Mouse (Mus musculus) small intestine, adult 2 months (tissue): Measurements from ENCODE around the gene Arl3. TPM values are rescaled to one million over a fixed set of nuclear protein-coding genes. Genes with fewer than 3 reads are reported as not detected.
A peak's percentile ranks its signal among the peaks of the same experiment; 100 is the strongest.

Experiments
- H3K27ac ChIP-seq: fragments of 200-500 bp; 2 replicates; pipeline ENCODE4 v1.5.1; 2012; ENCODE audit warnings: low read depth, low read length, control low read depth, inconsistent platforms; ENCODE audit not compliant: insufficient read depth
- H3K27me3 ChIP-seq: fragments of 200-500 bp; 2 replicates; pipeline ENCODE4 v1.6.1; 2012; ENCODE audit warnings: mild to moderate bottlenecking, moderate library complexity, low read length, inconsistent platforms; ENCODE audit not compliant: control insufficient read depth, insufficient read depth
- H3K36me3 ChIP-seq: fragments of 200-500 bp; 2 replicates; pipeline ENCODE4 v1.6.1; 2012; ENCODE audit warnings: mild to moderate bottlenecking, low read length, control low read depth, inconsistent platforms; ENCODE audit not compliant: control insufficient read depth, insufficient read depth
- H3K4me1 ChIP-seq: fragments of 200-500 bp; 2 replicates; pipeline ENCODE4 v1.6.1; 2012; ENCODE audit warnings: low read length, inconsistent platforms, mixed read lengths; ENCODE audit not compliant: control insufficient read depth, insufficient read depth, insufficient read length
- H3K4me3 ChIP-seq: fragments of 200-500 bp; 2 replicates; pipeline ENCODE4 v1.5.1; 2012; ENCODE audit warnings: low read depth, mild to moderate bottlenecking, control low read depth, inconsistent platforms, low read length, moderate library complexity
- CTCF ChIP-seq: fragments of 200-500 bp; IDR thresholded peaks from 2 replicates; pipeline ENCODE4 v1.5.1; 2012; ENCODE audit warnings: low read depth, mild to moderate bottlenecking, control low read depth, inconsistent platforms, low read length, moderate library complexity, mixed read lengths; ENCODE audit not compliant: insufficient replicate concordance, insufficient read length; ENCODE audit errors: extremely low read depth
- POLR2A ChIP-seq: fragments of 200-500 bp; IDR thresholded peaks from 2 replicates; pipeline ENCODE4 v1.6.1; 2012; ENCODE audit warnings: low read depth, mild to moderate bottlenecking, control low read depth, inconsistent platforms, low read length, moderate library complexity
- WGBS: fragments of 180-500 bp; shearing (Covaris S2); methylation state at CpG from one replicate; pipeline ENCODE4 v1.1.7; 2018; 5-methylcytosine and 5-hydroxymethylcytosine counted together
- polyA plus RNA-seq: library from polyadenylated mRNA; depleted of rRNA; stranded (reverse); fragments of >200 nt; gene quantifications from 2 replicates; pipeline ENCODE4 v1.2.3, GENCODE M21; 2012

Arl3 gene
- polyA plus RNA-seq, 1 experiment = 1.3 TPM

GRCm38 (mm10) chr19:46504085-46504552 is 68.9 kb downstream of the Arl3 start:
- peaks cover 13% of the 10 kb centered on the region for H3K36me3 ChIP-seq
- no peaks in the 10 kb centered on the region for H3K27me3 ChIP-seq
- TF ChIP-seq CTCF (peak; percentile 47; the same call in 1 of the 2 replicates), POLR2A (no peak)
- H3K4me1 ChIP-seq = peaks cover 37% of the 10 kb centered on the region
- H3K27ac ChIP-seq = peak overlapping the region; percentile 99
- H3K4me3 ChIP-seq = peak overlapping the region; percentile 73
- WGBS = 0% methylated on average over 4 of the region's 4 CpGs

- H3K36me3 ChIP-seq = peaks cover 13% of the 10 kb centered on the region
- peaks cover 31% of the 10 kb centered on the region for H3K4me1 ChIP-seq
- TF ChIP-seq POLR2A (peak; percentile 57), CTCF (no peak)
- H3K27me3 ChIP-seq = no peaks in the 10 kb centered on the region
- peak overlapping the region; percentile 73 for H3K4me3 ChIP-seq
- H3K27ac ChIP-seq = peak overlapping the region; percentile 99
- WGBS = under 1% methylated on average over 21 of the region's 21 CpGs
Observed at GRCm38 (mm10) chr19:46503351-46504084, 69.5 kb downstream of the Arl3 start.

GRCm38 (mm10) chr19:46502471-46503166 is 70.4 kb downstream of the Arl3 start:
- peaks cover 11% of the 10 kb centered on the region for H3K36me3 ChIP-seq
- TF ChIP-seq POLR2A (no peak; the same call in 1 of the 2 replicates), CTCF (peak; percentile 31; the same call in 1 of the 2 replicates)
- under 1% methylated on average over 53 of the region's 53 CpGs for WGBS
- H3K4me1 ChIP-seq = peaks cover 23% of the 10 kb centered on the region
- peak overlapping the region; percentile 99 for H3K27ac ChIP-seq
- peak overlapping the region; percentile 73 for H3K4me3 ChIP-seq
- H3K27me3 ChIP-seq = no peaks in the 10 kb centered on the region

- H3K4me1 ChIP-seq = peaks cover 18% of the 10 kb centered on the region
- H3K36me3 ChIP-seq = peaks cover 10% of the 10 kb centered on the region
- peak overlapping the region; percentile 73 for H3K4me3 ChIP-seq
- TF ChIP-seq POLR2A = peak; percentile 65; the same call in 1 of the 2 replicates
- no peak for TF ChIP-seq CTCF
- under 1% methylated on average over 40 of the region's 46 CpGs for WGBS
- peak overlapping the region; percentile 99 for H3K27ac ChIP-seq
- H3K27me3 ChIP-seq = no peaks in the 10 kb centered on the region
Observed at GRCm38 (mm10) chr19:46502069-46502455, 70.9 kb downstream of the Arl3 start.

GRCm38 (mm10) chr19:46501401-46502068 is 71.5 kb downstream of the Arl3 start, which contains the start of gene Trim8:
Trim8 (plus strand) TSS chr19:46501702.
- Histone ChIP-seq H3K27me3 (no peaks in the 10 kb centered on the region), H3K4me1 (peaks cover 13% of the 10 kb centered on the region), H3K4me3 (peak within 1 kb of the TSS; percentile 73), H3K36me3 (peaks cover 6% of the 10 kb centered on the region; the same call in 1 of the 2 replicates), H3K27ac (peak within 1 kb of the TSS; percentile 100)
- WGBS = under 1% methylated on average over 61 of the region's 64 CpGs
- TF ChIP-seq POLR2A (peak; percentile 51; the same call in 1 of the 2 replicates), CTCF (no peak)

GRCm38 (mm10) chr19:46500581-46501341 is 72.2 kb downstream of the Arl3 start:
- TF ChIP-seq CTCF (no peak), POLR2A (peak; percentile 36; the same call in 1 of the 2 replicates)
- no peaks in the 10 kb centered on the region for H3K27me3 ChIP-seq
- H3K4me3 ChIP-seq = peak overlapping the region; percentile 73
- WGBS = under 1% methylated on average over 43 of the region's 50 CpGs
- H3K4me1 ChIP-seq = peaks cover 6% of the 10 kb centered on the region
- H3K27ac ChIP-seq = peak overlapping the region; percentile 100
- H3K36me3 ChIP-seq = peaks cover 2% of the 10 kb centered on the region; the same call in 1 of the 2 replicates
